Mouse (Mus musculus) cerebellum, adult 18-20 months (tissue): ENCODE measurements around the gene Eras.
"Not testable (repeated sequence)": the region's sequence is repeated elsewhere in the genome, so short reads cannot be mapped to it uniquely, and the experiment has no call there.

Source experiments
- DNase-seq, 2 experiments: peaks; one replicate each; pipeline ENCODE4 v3.0.0; 2021

Gene Eras

GRCm38 (mm10) chrX:7928270-7928790 lies at the start of gene Eras:
TSS of gene Eras (minus strand) at chrX:7928607.
- DNase-seq: no peak

GRCm38 (mm10) chrX:7977892-7978291 lies 49.5 kb upstream of the Eras start, which contains the start of gene Gata1:
TSS of gene Gata1 (minus strand) at chrX:7978071.
- DNase-seq: no peak

GRCm38 (mm10) chrX:7971292-7971691 lies 42.9 kb upstream of the Eras start:
- no peak for DNase-seq

GRCm38 (mm10) chrX:7968899-7969298 lies 40.5 kb upstream of the Eras start:
- no peak for DNase-seq

- DNase-seq: no peak
Observed at GRCm38 (mm10) chrX:7968226-7968625, 39.8 kb upstream of the Eras start.

- DNase-seq: no peak
Observed at GRCm38 (mm10) chrX:7967596-7968201, 39.3 kb upstream of the Eras start.

- no peak for DNase-seq
Observed at GRCm38 (mm10) chrX:7966161-7966560, 37.8 kb upstream of the Eras start.

GRCm38 (mm10) chrX:7963829-7964626 lies 35.6 kb upstream of the Eras start:
- DNase-seq: no peak

- DNase-seq: no peak
Observed at GRCm38 (mm10) chrX:7958868-7959267, 30.5 kb upstream of the Eras start.

- DNase-seq: no peak
Observed at GRCm38 (mm10) chrX:7950091-7950490, 21.7 kb upstream of the Eras start.

- peak; percentile 85 to 95 for DNase-seq
Observed at GRCm38 (mm10) chrX:7947900-7948492, 19.6 kb upstream of the Eras start.

GRCm38 (mm10) chrX:7947108-7947899 lies 18.9 kb upstream of the Eras start, which contains the start of gene Hdac6:
TSS of gene Hdac6 (minus strand) at chrX:7947889.
- DNase-seq: peak; percentile 20 to 36

GRCm38 (mm10) chrX:7945618-7946017 lies 17.2 kb upstream of the Eras start:
- no peak for DNase-seq

GRCm38 (mm10) chrX:7937667-7938066 lies 9.3 kb upstream of the Eras start:
- no peak for DNase-seq

- DNase-seq: no peak
Observed at GRCm38 (mm10) chrX:7936874-7937273, 8.5 kb upstream of the Eras start.

- no peak for DNase-seq
Observed at GRCm38 (mm10) chrX:7927116-7927515, 1.3 kb downstream of the Eras start.

- no peak for DNase-seq
Observed at GRCm38 (mm10) chrX:7926266-7926665, 2.1 kb downstream of the Eras start.

- peak; percentile 32 to 51 for DNase-seq
Observed at GRCm38 (mm10) chrX:7922032-7922431, 6.4 kb downstream of the Eras start.

- DNase-seq: peak; percentile 69 to 79
Observed at GRCm38 (mm10) chrX:7919601-7920383, 8.6 kb downstream of the Eras start, which contains the start of gene Pcsk1n. TSS of gene Pcsk1n (plus strand) at chrX:7919822.

GRCm38 (mm10) chrX:7917960-7918359 lies 10.4 kb downstream of the Eras start:
- not testable (repeated sequence) for DNase-seq

GRCm38 (mm10) chrX:7915669-7916068 lies 12.7 kb downstream of the Eras start:
- not testable (repeated sequence) for DNase-seq

- no peak for DNase-seq
Observed at GRCm38 (mm10) chrX:7910473-7910872, 17.9 kb downstream of the Eras start.
